Mouse (Mus musculus) heart, postnatal 0 days (tissue): Measurements from ENCODE around the gene Zfp934.
"Not testable (repeated sequence)": the region's sequence is repeated elsewhere in the genome, so short reads cannot be mapped to it uniquely, and the experiment has no call there.

Experiments
- CTCF ChIP-seq: IDR thresholded peaks from 2 replicates; pipeline ENCODE4 v1.5.1; 2016; ENCODE audit warnings: antibody characterized with exemption, control low read depth, low read depth
- EP300 ChIP-seq: IDR thresholded peaks from 2 replicates; pipeline ENCODE4 v1.6.1; 2016; ENCODE audit warnings: antibody characterized with exemption, low read depth

- not testable (repeated sequence) for TF ChIP-seq CTCF, EP300
Observed at GRCm38 (mm10) chr13:62571099-62571498, at the start of gene Zfp934.
